Mouse (Mus musculus) right cerebral cortex, postnatal 36 days (tissue): Measurements from ENCODE around the gene Nemp2.

ENCODE experiments used
- DNase-seq, 2 experiments: peaks; one replicate each; pipeline ENCODE4 v3.0.0; 2022; ENCODE audit warnings: low spot score in 2 of 2, mixed read lengths in 1 of 2

Nemp2 gene

GRCm38 (mm10) chr1:52630248-52630936 lies at the start of gene Nemp2:
TSS of gene Nemp2 (plus strand) at chr1:52630703.
- peak; percentile 81 to 86 for DNase-seq

- DNase-seq = no peak
Observed at GRCm38 (mm10) chr1:52581744-52582143, 48.8 kb upstream of the Nemp2 start.

GRCm38 (mm10) chr1:52582866-52583265 lies 47.6 kb upstream of the Nemp2 start:
- no peak for DNase-seq

- DNase-seq = peak; percentile 60 to 74
Observed at GRCm38 (mm10) chr1:52596982-52597646, 33.4 kb upstream of the Nemp2 start.

- DNase-seq = peak; percentile 52 to 65
Observed at GRCm38 (mm10) chr1:52597761-52598160, 32.7 kb upstream of the Nemp2 start.

GRCm38 (mm10) chr1:52598361-52598760 lies 32.1 kb upstream of the Nemp2 start:
- no peak for DNase-seq

GRCm38 (mm10) chr1:52601496-52601895 lies 29.0 kb upstream of the Nemp2 start:
- no peak for DNase-seq

GRCm38 (mm10) chr1:52607700-52608099 lies 22.8 kb upstream of the Nemp2 start:
- DNase-seq = no peak

- DNase-seq = no peak
Observed at GRCm38 (mm10) chr1:52608486-52608885, 22.0 kb upstream of the Nemp2 start.

- DNase-seq = no peak
Observed at GRCm38 (mm10) chr1:52618217-52618616, 12.3 kb upstream of the Nemp2 start.

- no peak for DNase-seq
Observed at GRCm38 (mm10) chr1:52620442-52620841, 10.1 kb upstream of the Nemp2 start.

GRCm38 (mm10) chr1:52630937-52631299 lies 415 bp downstream of the Nemp2 start:
- DNase-seq = no peak

GRCm38 (mm10) chr1:52631570-52631969 lies 1.1 kb downstream of the Nemp2 start:
- no peak for DNase-seq

- no peak for DNase-seq
Observed at GRCm38 (mm10) chr1:52634251-52634650, 3.7 kb downstream of the Nemp2 start.

- no peak for DNase-seq
Observed at GRCm38 (mm10) chr1:52635932-52636331, 5.4 kb downstream of the Nemp2 start.

GRCm38 (mm10) chr1:52638101-52638500 lies 7.6 kb downstream of the Nemp2 start:
- DNase-seq = no peak

GRCm38 (mm10) chr1:52639090-52639489 lies 8.6 kb downstream of the Nemp2 start:
- DNase-seq = no peak

GRCm38 (mm10) chr1:52640266-52640665 lies 9.8 kb downstream of the Nemp2 start:
- no peak for DNase-seq

GRCm38 (mm10) chr1:52640736-52641135 lies 10.2 kb downstream of the Nemp2 start:
- no peak for DNase-seq

- DNase-seq = peak; percentile 44 to 54
Observed at GRCm38 (mm10) chr1:52648153-52649027, 17.9 kb downstream of the Nemp2 start.

GRCm38 (mm10) chr1:52650066-52650465 lies 19.6 kb downstream of the Nemp2 start:
- DNase-seq = no peak

GRCm38 (mm10) chr1:52652601-52653253 lies 22.2 kb downstream of the Nemp2 start:
- DNase-seq = no peak
